Mouse (Mus musculus) limb, embryonic 14.5 days (tissue): ENCODE measurements at regions not wholly inside any gene's neighbourhood (a gene's known extent, or its start where the extent isn't known, plus 50 kb on each side); places are given as distances from the start of the nearest gene placed in this dataset.
A peak's percentile ranks its signal among the peaks of the same experiment; 100 is the strongest.

Experiments
- ATAC-seq: fragments of 200-750 bp; cut with Nextera tagmentation; 2 replicates; pipeline ENCODE4 v1.8.0; 2017; ENCODE audit warnings: low read depth, moderate number of reproducible peaks, moderate TSS enrichment; ENCODE audit not compliant: low FRiP score
- DNase-seq: peaks from one replicate; pipeline ENCODE4 v3.0.0-alpha.2; 2015; ENCODE audit warnings: low spot score
- H3K27ac ChIP-seq: fragments of 300-500 bp; sonication (generic); replicated peaks from 2 replicates; pipeline ENCODE4 v1.5.1; 2014; ENCODE audit warnings: low read depth, mild to moderate bottlenecking, low read length, moderate library complexity, mixed read lengths
- H3K27me3 ChIP-seq: fragments of 300-500 bp; sonication (generic); 2 replicates; pipeline ENCODE4 v1.6.1; 2014; ENCODE audit warnings: low read length, mixed read lengths; ENCODE audit not compliant: control insufficient read depth, insufficient read depth
- H3K36me3 ChIP-seq: fragments of 300-500 bp; sonication (generic); 2 replicates; pipeline ENCODE4 v1.6.1; 2014; ENCODE audit warnings: mild to moderate bottlenecking, low read length, moderate library complexity, mixed read lengths; ENCODE audit not compliant: control insufficient read depth, insufficient read depth
- H3K4me1 ChIP-seq: fragments of 300-500 bp; sonication (generic); 2 replicates; pipeline ENCODE4 v1.6.1; 2014; ENCODE audit warnings: antibody characterized with exemption, low read length, mixed read lengths; ENCODE audit not compliant: control insufficient read depth, insufficient read depth
- H3K4me2 ChIP-seq: fragments of 300-500 bp; sonication (generic); replicated peaks from 2 replicates; pipeline ENCODE4 v1.6.1; 2014; ENCODE audit warnings: low read depth, mild to moderate bottlenecking, low read length, moderate library complexity; ENCODE audit not compliant: severe bottlenecking
- H3K4me3 ChIP-seq: fragments of 300-500 bp; sonication (generic); replicated peaks from 2 replicates; pipeline ENCODE4 v1.5.1; 2014; ENCODE audit warnings: low read length
- H3K9ac ChIP-seq: fragments of 300-500 bp; sonication (generic); 2 replicates; pipeline ENCODE4 v1.6.1; 2014; ENCODE audit warnings: mild to moderate bottlenecking, low read depth, low read length, moderate library complexity; ENCODE audit not compliant: severe bottlenecking
- H3K9me3 ChIP-seq: fragments of 300-500 bp; sonication (generic); 2 replicates; pipeline ENCODE4 v1.6.1; 2016; ENCODE audit warnings: low read length; ENCODE audit not compliant: control insufficient read depth
- POLR2A ChIP-seq: fragments of 200-500 bp; IDR thresholded peaks from 2 replicates; pipeline ENCODE4 v1.8.0; 2012; ENCODE audit warnings: inconsistent platforms, mild to moderate bottlenecking, moderate library complexity, borderline replicate concordance; ENCODE audit not compliant: insufficient read depth, insufficient read length; ENCODE audit errors: extremely low read depth
- WGBS: fragments of 180-500 bp; shearing (Covaris S2); extraction: QIAGEN DNeasy Blood & Tissue Kit; methylation state at CpG from one replicate; pipeline ENCODE4 v1.1.7; 2014; 5-methylcytosine and 5-hydroxymethylcytosine counted together

DNA sequence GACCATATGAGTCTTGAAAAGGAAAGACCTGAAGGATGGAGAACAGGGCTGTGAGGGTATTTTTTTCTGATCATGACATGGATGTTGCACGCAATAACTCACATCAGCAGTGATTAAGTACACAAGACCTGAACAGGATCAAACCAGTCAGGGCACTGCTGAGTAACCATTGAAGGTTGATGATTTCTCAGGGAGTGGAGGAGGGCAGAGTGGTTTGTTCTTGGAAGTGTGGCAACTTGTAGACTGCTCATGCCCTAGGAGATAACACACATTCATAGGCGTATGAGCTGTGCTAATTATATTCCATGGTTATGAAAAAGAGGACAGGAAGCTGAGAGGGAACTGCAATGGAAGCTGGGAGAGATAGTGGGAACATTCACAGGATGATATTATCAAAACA is 88.8 kb upstream of the Gpc5 start:
- Histone ChIP-seq H3K4me2 (no peak overlapping the region), H3K27ac (no peak overlapping the region), H3K4me3 (no peak overlapping the region), H3K4me1 (no peaks in the 10 kb centered on the region), H3K9ac (no peak overlapping the region), H3K27me3 (no peaks in the 10 kb centered on the region), H3K9me3 (no peaks in the 10 kb centered on the region), H3K36me3 (no peaks in the 10 kb centered on the region)
- 90% methylated on average over 2 of the region's 2 CpGs for WGBS
- no peak for TF ChIP-seq POLR2A
- no peak for ATAC-seq
- no peak for DNase-seq

DNA sequence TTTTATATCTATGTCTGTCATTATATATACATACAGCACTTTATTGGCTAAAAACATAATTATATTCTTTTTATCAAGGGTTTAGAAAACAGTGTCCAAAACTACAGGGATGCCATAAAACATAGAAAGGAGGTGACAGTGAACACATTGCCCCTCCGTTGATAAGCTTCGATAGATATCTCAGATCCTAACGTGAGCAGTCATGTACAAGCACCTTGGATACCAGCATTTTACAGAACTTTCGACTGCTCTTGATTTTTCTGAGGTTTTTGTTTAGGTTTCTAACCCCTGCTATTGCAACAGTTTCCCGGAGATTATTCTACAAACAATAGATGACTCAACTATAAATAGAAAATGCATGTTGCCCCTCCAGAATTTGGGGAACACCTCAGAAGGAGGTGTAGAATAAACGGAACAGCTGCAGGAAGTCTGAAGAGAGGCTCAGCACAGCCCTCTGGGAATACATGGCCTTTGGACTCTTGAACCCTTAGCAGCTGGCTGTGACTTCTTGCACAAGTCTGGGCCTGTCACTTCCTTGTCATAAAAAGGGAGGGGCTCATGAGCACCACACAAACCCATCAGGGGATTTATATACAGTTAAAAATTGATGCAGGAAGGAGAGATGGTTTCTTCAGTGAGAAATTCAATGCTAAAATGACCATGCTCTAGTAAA is 87.1 kb upstream of the Gpc5 start:
- no peak overlapping the region for H3K4me2 ChIP-seq
- ATAC-seq, result 0 out of 2 replicates have a peak, but pooled peaks have one; percentile 55
- no peaks in the 10 kb centered on the region for H3K9me3 ChIP-seq
- no peak overlapping the region for H3K4me3 ChIP-seq
- no peaks in the 10 kb centered on the region for H3K36me3 ChIP-seq
- no peak overlapping the region for H3K9ac ChIP-seq
- TF ChIP-seq POLR2A, result no peak
- no peak overlapping the region for H3K27ac ChIP-seq
- H3K27me3 ChIP-seq, result no peaks in the 10 kb centered on the region
- 68% methylated on average over 6 of the region's 6 CpGs for WGBS
- H3K4me1 ChIP-seq, result no peaks in the 10 kb centered on the region
- no peak for DNase-seq

DNA sequence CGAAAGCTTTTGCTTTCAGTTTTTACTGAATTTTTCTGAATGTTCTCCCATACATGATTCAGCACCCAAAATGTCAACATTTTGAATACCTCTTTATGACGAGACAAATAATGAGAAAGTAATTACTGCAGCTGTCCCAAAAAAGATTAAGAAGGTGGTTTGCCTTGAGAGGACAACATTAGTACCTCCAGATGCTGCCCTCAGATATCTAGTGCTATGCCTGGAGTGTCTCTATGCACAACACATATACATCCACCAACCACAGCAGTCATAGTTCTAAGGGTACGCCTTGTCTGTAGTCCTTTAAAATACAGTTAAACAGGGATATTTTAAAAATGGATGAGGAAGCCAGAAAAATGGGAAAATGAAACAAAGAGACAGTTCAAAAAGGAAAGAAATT is 81.1 kb upstream of the Gpc5 start:
- Histone ChIP-seq H3K36me3 (no peaks in the 10 kb centered on the region), H3K4me3 (no peak overlapping the region), H3K4me2 (no peak overlapping the region), H3K27me3 (no peaks in the 10 kb centered on the region), H3K9me3 (no peaks in the 10 kb centered on the region), H3K9ac (no peak overlapping the region), H3K27ac (no peak overlapping the region), H3K4me1 (no peaks in the 10 kb centered on the region)
- ATAC-seq (no peak), DNase-seq (no peak)
- 82% methylated on average over 3 of the region's 3 CpGs for WGBS
- no peak for TF ChIP-seq POLR2A

DNA sequence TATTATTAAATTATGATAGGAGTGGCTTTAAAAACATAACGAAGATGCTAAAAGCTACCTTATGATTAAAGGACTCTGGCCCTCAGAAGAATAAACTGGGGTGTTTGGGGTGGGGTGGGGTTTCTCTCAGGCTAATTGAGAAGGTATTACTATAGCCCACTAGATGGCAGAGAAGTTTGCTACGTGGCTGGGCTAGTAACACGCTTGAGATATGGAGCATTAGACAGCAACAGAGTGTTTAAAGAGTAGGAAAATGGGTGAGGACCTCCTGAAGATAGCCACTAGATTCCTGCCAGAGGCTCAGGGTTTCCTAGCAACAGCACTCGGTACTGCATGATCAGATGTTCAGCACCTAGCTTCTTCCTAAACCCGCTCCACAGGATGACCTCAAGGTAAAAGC is 76.7 kb upstream of the Gpc5 start:
- no peak overlapping the region for H3K9ac ChIP-seq
- no peak overlapping the region for H3K4me3 ChIP-seq
- no peak for TF ChIP-seq POLR2A
- no peaks in the 10 kb centered on the region for H3K9me3 ChIP-seq
- H3K36me3 ChIP-seq, result no peaks in the 10 kb centered on the region
- ATAC-seq (no peak), DNase-seq (no peak)
- no peak overlapping the region for H3K4me2 ChIP-seq
- WGBS, result 38% methylated on average over 5 of the region's 5 CpGs
- H3K27ac ChIP-seq, result no peak overlapping the region
- H3K27me3 ChIP-seq, result no peaks in the 10 kb centered on the region
- no peaks in the 10 kb centered on the region for H3K4me1 ChIP-seq

DNA sequence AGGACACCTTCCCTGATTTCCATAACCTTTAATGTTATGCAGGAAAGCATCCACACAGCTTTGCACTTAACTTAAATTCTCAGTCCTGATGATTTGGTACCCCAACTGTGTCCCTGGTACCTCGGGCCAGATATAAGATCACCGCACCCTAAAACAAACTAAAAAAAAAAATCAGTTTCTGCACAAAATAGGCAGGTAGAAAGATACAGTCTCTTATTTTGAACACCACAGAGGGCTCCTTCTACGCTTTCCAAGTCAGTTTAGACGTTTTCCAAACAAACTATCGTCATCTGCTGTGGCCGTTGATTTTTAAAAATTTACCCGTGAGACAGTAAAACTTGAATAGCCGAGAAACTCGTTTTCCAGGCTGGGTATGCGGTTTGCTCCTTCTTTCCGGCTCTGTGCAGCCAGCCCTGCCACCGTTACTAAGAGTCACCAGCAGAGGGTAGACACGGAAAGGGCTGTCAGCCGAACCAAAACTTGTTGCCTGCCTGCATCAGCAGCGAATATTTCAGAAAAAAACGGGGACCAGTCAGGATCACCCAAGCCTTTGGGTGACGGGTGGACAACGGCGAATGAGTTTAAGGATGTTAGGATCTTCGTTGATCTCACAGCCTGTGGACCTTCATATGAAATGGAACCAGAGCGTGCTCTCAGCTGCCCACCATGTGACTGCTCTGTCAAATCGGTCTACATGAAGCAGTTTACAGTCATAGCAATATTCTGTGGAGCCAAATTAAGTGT is 74.4 kb upstream of the Gpc5 start:
- no peak for TF ChIP-seq POLR2A
- 18% methylated on average over 22 of the region's 22 CpGs for WGBS
- Histone ChIP-seq H3K4me2 (peak overlapping the region; percentile 44), H3K27ac (no peak overlapping the region), H3K9ac (peak overlapping the region; percentile 9), H3K4me3 (peak overlapping the region; percentile 31), H3K36me3 (no peaks in the 10 kb centered on the region), H3K4me1 (no peaks in the 10 kb centered on the region), H3K27me3 (no peaks in the 10 kb centered on the region), H3K9me3 (no peaks in the 10 kb centered on the region)
- peak; percentile 84 for ATAC-seq
- peak; percentile 47 for DNase-seq
